Mouse (Mus musculus): ENCODE measurements around the gene Akain1.

Akain1 gene

GRCm38 (mm10) chr17:69487116-69487515 lies 48.0 kb downstream of the Akain1 start:
- DNase-seq (ENCODE audit: low spot score) = no peak

DNA sequence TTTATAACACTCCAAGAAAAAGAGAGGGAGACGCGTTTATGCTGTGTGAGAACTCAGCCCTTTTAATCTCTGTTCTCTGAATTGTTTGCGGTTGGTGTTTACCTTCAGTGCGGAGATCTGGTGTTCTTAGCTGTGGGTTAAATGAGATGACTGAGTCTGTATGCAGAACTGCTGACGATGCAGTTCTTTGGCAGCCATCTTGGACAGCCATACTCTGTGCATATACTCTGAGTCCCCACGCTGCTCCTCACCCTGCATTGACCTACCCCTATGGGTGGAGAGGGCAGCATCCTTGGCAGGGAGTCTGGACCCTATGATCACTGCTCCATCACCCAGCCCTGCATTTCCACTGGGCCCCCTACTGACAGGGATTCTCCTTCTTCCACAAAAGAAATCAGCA lies 48.8 kb downstream of the Akain1 start:
- no peak for DNase-seq (ENCODE audit: low spot score)

DNA sequence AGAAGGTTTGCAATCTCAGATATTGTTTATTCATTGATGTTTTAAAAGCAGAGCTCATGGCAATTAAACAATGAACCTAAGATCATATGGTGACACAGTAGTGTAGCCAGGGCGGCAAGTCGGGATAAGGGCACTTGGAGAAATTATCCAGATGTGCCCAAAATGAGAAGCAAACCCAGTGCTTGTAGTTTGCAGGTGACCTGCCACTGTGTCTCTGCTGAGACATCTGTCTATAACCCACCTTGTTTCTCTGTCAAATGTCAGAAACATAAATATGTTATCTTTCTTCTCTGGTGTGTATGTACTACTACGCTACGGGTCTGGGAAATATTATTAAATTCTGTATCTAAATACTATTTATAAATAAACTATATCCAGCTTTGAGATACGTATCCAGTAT lies 49.7 kb downstream of the Akain1 start:
- no peak for DNase-seq (ENCODE audit: low spot score)

DNA sequence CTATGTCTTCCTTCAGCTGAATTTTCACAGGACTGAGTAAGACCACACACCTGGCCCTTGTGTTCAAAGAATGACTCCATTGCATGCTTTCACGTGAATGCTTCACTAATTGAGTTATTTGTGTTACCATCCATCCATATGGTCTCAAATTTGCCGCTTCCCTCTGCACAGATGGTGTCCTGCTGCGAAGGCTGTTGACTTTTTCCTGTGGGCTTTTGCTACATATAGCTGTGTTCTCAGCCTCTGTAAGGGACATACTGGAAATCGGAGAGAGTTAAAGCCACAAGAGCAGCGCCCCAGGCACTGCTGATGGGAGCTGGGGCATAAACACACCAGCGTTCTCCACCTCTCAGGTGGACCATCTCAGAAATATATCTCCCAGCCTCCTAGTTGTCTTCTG lies 53.2 kb downstream of the Akain1 start:
- DNase-seq (ENCODE audit: low spot score) = no peak

GRCm38 (mm10) chr17:69495531-69495930 lies 56.4 kb downstream of the Akain1 start:
- DNase-seq (ENCODE audit: low spot score) = no peak

DNA sequence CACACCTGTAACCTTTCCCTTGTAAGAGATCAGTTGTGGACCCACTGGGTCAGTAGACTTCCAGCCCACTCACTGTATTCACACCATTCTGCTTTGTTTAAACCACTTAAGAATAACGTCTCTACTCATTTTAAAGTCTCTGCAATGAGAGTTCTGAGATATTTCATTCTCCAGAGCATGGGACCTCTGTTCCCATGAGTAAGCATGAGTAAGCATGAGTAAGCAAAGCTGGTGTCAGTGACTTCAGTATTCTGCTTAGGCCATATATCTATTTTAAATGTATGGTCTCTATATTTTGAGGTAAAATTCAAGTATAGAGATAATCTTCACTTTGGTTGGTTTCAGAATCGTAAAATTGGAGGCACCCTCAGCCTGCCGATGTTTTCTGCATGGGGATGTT lies 57.0 kb downstream of the Akain1 start:
- DNase-seq (ENCODE audit: low spot score) = no peak

DNA sequence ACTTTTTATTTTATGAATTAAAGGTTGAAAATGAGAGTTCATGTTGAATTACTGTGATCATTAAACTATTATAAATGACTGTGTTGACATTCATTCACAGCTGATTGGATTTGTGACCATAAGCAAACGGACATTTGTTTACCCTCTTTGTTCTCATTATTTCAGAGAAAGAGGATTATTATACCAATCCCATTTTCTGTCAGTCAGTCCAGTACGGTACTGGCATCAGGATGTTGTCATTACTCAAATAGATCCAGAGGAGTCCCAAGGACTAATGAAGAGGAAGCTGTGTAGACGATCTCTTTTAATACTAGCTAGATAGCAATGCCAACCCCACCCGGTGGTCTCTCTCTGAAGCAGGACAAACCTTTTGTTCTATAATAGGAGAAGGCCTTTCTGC lies 58.2 kb downstream of the Akain1 start:
- DNase-seq (ENCODE audit: low spot score) = no peak

- no peak for DNase-seq (ENCODE audit: low spot score)
These were observed 59.8 kb downstream of the Akain1 start for GRCm38 (mm10) chr17:69498913-69499312.

DNA sequence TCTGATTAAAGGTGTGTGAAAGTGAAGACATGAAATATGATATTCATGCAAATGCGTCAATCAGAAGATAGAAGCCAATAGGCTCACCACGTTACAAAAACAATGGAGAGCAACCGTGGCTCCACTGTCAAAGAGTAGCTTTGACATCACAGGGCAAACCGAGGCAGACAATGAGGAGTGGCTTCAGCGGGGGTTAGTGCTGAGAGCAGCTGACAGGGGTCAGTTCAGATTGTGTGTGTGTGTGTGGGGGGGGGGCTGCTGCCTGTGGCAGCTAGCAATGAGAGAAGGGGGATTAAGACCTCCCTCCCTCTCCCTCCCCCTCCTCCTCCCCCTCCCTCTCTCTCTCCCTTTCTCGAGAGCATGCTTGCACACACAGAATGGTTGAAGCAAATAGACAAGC lies 60.3 kb downstream of the Akain1 start:
- no peak for DNase-seq (ENCODE audit: low spot score)

DNA sequence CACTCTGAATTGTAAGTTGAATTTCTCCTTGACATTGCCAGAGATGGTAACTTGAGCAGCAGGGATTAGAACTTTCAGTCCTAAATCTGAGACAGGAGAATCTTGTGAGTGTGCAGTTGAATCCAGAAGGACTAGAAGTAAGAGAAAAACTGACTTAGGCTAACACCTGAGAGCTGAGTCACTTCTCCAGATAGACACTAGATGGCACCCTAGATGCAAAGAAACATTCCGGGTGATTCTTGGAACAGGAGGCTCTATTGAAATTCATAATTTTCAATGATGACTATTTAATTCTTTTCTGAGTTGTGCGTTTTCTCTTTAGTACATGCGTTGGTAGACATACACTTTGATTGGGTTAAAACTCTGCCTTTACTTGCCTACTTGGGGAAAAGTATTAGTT lies 66.9 kb downstream of the Akain1 start:
- DNase-seq (ENCODE audit: low spot score) = peak; percentile 4

- DNase-seq (ENCODE audit: low spot score) = no peak
These were observed 77.3 kb downstream of the Akain1 start for GRCm38 (mm10) chr17:69516344-69516907.

GRCm38 (mm10) chr17:69531472-69531871 lies 92.3 kb downstream of the Akain1 start:
- DNase-seq (ENCODE audit: low spot score) = no peak
